Mouse (Mus musculus) embryonic stem cell, embryonic (primary cell): ENCODE measurements at regions not wholly inside any gene's neighbourhood (a gene's known extent, or its start where the extent isn't known, plus 50 kb on each side); places are given as distances from the start of the nearest gene placed in this dataset.

ENCODE experiments used
- CTCF ChIA-PET, 4 experiments: fragments of 300-600 bp in 2 of 4; fragments of 350-600 bp in 2 of 4; sonication (Branson Sonifier 250); formaldehyde crosslinking; loops; one replicate each; lab custom pipeline; 2022; ENCODE audit warnings: inconsistent platforms in 2 of 4; lab: Charles Lee
- POLR2A ChIA-PET, 4 experiments: fragments of 300-600 bp in 2 of 4; fragments of 350-600 bp in 2 of 4; sonication (Branson Sonifier 250); formaldehyde crosslinking; loops; one replicate each; lab custom pipeline; 2022; ENCODE audit warnings: antibody characterized with exemption in 4 of 4, inconsistent platforms in 1 of 4; lab: Charles Lee

DNA sequence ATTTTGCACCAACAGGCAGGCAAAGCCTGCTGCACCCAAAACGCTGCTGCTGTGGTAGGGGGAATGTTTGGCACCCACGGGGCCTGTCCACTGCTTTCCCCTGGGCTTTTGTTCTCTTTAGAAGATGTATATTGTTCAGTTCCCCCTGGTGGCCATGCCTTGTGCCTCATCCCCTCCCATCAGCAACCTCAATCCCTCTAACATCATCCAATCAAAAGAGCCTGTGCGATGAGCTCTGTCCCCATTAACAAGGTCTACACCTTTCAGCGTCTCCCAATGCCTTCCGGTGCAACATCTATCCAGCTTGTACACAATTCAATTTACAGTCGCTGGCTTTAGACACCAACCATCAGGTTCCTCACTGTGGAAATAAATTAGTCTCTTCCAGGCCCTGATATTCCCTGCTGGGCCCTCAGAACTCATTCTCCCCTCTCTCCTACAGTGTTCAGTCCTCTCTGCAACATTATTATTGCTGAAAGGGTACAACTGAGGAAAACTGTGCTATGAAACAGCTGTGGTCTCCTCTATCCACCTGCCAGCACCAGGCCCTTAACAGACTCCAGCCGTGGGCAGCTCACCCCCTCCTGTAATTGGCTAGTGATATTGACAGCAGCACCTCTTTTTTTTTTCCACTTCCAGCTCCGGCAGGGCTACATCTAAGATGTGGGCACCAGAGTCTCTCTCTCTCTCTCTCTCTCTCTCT is 75.5 kb upstream of the Ankrd34c start:
- ChIA-PET CTCF (interaction anchor here in 1 of 4 experiments (0.6 kb wide), 1 partner anchor 10 kb away, joined by 3 read pairs; no protein-coding TSS in a partner anchor), POLR2A (interaction anchor here in 1 of 4 experiments (0.5 kb wide), 1 partner anchor 14 kb away, joined by 3 read pairs; no protein-coding TSS in a partner anchor)

DNA sequence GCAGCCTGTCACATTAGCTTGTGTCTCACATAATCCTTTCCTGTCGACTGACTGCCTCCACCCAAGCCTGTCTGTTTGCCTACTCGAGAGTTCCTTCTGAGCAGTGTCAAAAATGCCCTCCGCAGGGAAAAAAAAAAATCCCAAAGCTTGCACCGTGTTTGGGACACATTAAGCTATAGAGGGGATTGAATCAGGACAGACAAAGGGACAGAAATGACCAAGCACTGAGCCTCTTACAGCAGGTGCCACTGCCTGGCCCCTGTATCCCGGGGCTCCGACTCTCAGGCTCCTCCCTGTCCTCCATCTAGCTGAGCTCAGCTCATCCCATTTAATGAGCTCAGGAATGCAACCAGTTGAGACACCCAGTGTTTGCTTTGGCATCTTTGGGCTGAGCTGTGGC is 69.1 kb upstream of the Ankrd34c start:
- ChIA-PET CTCF (interaction anchor here in 2 of 4 experiments (0.6 to 1.7 kb wide), 2 partner anchors 8 to 14 kb away, joined by 3 to 5 read pairs; no protein-coding TSS in a partner anchor), POLR2A (interaction anchor here in 1 of 4 experiments (0.6 kb wide), 1 partner anchor 1353 kb away, joined by 3 read pairs; no protein-coding TSS in a partner anchor)

DNA sequence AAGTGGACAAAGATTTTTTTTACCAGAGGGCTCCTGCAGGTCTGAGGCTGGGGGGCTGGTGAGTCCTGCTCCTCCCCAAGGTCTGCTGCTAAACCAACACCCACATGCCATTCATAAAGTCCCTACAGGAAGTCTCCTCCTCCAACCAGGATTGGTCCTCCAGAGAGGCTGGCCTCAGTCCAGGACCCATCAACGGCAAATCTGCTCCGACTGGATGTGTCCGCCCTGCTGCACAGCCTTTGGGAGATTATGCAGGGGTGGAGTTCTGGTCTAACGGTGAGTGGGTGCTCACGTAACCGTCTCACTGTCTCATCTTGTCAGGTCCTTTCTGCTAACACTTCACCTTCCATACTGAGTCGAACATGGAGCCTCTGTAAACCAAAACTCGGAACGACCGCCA is 64.4 kb upstream of the Ankrd34c start:
- ChIA-PET POLR2A (no interaction called here), CTCF (interaction anchor here in 1 of 4 experiments (0.6 kb wide), 1 partner anchor 142 kb away, joined by 6 read pairs; no protein-coding TSS in a partner anchor)

DNA sequence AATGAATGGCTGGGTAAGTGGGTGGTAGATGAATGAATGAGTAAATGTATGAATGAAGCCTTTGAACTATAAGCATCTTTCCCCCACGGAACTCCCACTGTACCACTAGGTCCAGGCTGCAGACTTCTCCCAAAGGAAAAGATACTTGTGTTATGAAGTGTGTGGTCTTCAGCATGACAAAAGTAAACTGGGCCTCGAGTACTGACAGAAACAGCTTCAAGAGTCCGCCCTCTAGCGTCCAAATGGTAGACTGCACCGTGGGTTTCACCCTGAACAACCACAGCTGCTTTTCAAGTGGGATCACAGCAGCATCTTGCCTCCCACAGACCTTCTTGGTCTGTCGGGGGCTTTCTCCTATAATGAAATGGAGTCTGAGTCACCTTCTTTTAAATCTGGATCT is 54.7 kb upstream of the Ankrd34c start:
- ChIA-PET CTCF (interaction anchor here (0.5 to 1.4 kb wide), 20 partner anchors 9 to 477 kb away, joined by 3 to 6 read pairs (median 3); partner anchors contain the start of gene Tmed3 (in 1 of the 4)), POLR2A (no interaction called here)

DNA sequence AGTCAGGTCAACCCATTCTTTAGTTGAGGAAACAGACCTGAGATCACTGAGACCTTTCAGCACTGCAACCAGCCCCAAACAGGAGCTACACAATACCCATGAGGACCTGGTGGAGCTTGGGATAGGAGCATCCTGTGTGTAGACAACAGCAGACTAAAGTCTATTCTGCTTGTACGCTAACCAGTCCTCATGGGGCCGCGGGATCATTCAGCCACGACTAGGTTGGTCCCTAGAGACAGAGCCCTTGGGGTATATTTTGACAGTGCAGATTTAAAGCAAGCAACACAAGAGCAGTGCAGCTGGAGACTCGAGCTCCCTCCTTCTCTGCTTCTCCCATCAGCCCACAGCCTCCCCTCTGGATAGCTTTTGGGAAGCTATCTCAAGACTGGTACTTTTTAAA is 51.7 kb upstream of the Ankrd34c start:
- CTCF ChIA-PET: interaction anchor here in 1 of 4 experiments (0.6 kb wide), 1 partner anchor 217 kb away, joined by 3 read pairs; no protein-coding TSS in a partner anchor
- POLR2A ChIA-PET: no interaction called here

DNA sequence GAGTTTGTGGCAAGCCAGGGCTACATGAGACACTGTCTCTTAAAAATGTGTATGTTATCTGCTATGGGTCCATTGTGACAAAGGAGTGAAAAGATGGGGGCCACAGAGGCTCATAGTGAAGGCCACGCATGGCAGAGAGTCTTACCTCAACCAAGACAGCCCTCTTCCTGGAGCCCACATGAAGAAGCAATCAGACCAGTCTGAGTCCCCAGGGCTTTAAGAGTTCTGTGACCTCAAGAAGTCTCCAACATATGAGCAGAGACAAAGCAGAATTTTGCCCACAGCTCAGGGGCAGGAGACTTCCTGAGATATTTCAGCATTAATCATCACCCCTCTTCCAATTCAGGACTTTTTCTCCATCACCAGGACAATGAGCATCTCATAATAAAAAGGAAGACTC is 50.4 kb upstream of the Ankrd34c start:
- CTCF ChIA-PET: no interaction called here
- POLR2A ChIA-PET: interaction anchor here in 2 of 4 experiments (0.5 kb wide), 2 partner anchors 114 to 1136 kb away, joined by 3 read pairs; no protein-coding TSS in a partner anchor
